Mouse (Mus musculus) embryonic fibroblast, embryonic 13.5 days (primary cell): ENCODE data around the gene Gnpnat1.

Source experiments
- CTCF ChIP-seq: IDR thresholded peaks from 2 replicates; pipeline ENCODE4 v1.5.1; 2011; ENCODE audit warnings: mild to moderate bottlenecking, control low read depth, low read length, moderate library complexity, borderline replicate concordance; ENCODE audit not compliant: insufficient read depth
- POLR2A ChIP-seq: IDR thresholded peaks from 2 replicates; pipeline ENCODE4 v1.6.1; 2011; ENCODE audit warnings: low read depth, mild to moderate bottlenecking, control low read depth, low read length, moderate library complexity

DNA sequence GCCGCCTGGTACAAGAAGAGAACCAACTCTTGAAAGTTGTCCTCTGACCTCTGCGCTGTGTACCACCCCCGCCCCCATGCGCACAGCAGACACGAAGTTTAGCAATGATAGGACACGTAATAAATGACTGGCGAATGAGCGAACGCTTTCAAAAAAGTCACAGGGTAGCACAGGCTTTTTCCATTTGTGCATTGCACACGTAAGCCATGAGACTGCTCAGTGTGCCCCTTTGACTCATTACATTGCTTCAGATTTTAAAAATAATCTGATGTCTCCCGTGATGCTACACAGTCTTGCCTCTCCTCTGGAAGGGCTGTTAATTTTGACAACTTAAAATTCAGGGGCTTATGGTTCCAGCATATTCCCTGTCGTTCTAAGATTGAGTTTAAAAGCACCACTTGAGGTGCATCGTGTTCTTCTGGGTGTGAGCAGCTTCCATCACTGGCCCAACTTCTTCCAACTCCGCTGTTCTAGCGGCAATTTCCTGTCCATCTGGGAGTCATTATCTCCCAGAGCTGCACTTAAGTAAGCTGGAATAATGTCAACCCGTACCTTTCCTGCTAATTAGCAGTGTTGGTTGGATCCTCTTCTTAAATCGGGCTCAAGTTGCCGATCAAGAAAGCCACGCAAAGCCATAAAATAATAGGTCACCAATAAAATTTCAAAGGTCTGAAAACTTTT lies 33.7 kb upstream of the Gnpnat1 start:
- TF ChIP-seq CTCF (no peak), POLR2A (no peak)
